Mouse (Mus musculus): Measurements from ENCODE around the gene Tulp2. TPM values are rescaled to one million over a fixed set of nuclear protein-coding genes. Genes with fewer than 3 reads are reported as not detected.
"Not testable (repeated sequence)": the region's sequence is repeated elsewhere in the genome, so short reads cannot be mapped to it uniquely, and the experiment has no call there.

The Tulp2 gene
- polyA plus RNA-seq, 1 experiment from 2014 or later, result 1.1 TPM

- Histone ChIP-seq H3K27me3 (ENCODE audit: insufficient read depth, low read length) (no peaks in the 10 kb centered on the region), H3K9ac (replicated peaks; ENCODE audit: low read length) (no peak overlapping the region; the same call in 1 of the 2 replicates), H3K27ac (ENCODE audit: low read length) (no peak overlapping the region), H3K9me3 (ENCODE audit: low read length) (no peaks in the 10 kb centered on the region), H3K4me2 (replicated peaks; ENCODE audit: low read depth, low read length) (peak overlapping the region; percentile 36; the same call in 1 of the 2 replicates), H3K36me3 (ENCODE audit: insufficient read depth, low read length) (no peaks in the 10 kb centered on the region), H3K4me3 (ENCODE audit: low read length) (peak overlapping the region; percentile 6; the same call in 1 of the 2 replicates), H3K4me1 (ENCODE audit: insufficient read depth, low read length) (peaks cover 6% of the 10 kb centered on the region; the same call in 1 of the 2 replicates)
- WGBS, result 20% methylated on average over 16 of the region's 16 CpGs
- peak; percentile 37; the same call in 1 of the 2 replicates for ATAC-seq (ENCODE audit: low FRiP score, low TSS enrichment)
Measured at GRCm38 (mm10) chr7:45515436-45515835, 33.8 kb downstream of the Tulp2 start.

- not testable (repeated sequence) for H3K36me3 ChIP-seq (ENCODE audit: insufficient read depth, low read length); H3K4me3 ChIP-seq (ENCODE audit: low read length); H3K9ac ChIP-seq (replicated peaks; ENCODE audit: low read length); H3K4me2 ChIP-seq (replicated peaks; ENCODE audit: low read depth, low read length); H3K27me3 ChIP-seq (ENCODE audit: insufficient read depth, low read length); H3K27ac ChIP-seq (ENCODE audit: low read length); ATAC-seq (ENCODE audit: low FRiP score, low TSS enrichment); H3K9me3 ChIP-seq (ENCODE audit: low read length)
- WGBS, result 67% methylated on average over 5 of the region's 5 CpGs
- H3K4me1 ChIP-seq (ENCODE audit: insufficient read depth, low read length), result peaks cover 12% of the 10 kb centered on the region
Measured at GRCm38 (mm10) chr7:45516846-45517245, 35.2 kb downstream of the Tulp2 start.

GRCm38 (mm10) chr7:45518618-45519017, 36.9 kb downstream of the Tulp2 start:
- no peaks in the 10 kb centered on the region for H3K9me3 ChIP-seq (ENCODE audit: low read length)
- 92% methylated on average over 16 of the region's 16 CpGs for WGBS
- no peaks in the 10 kb centered on the region for H3K27me3 ChIP-seq (ENCODE audit: insufficient read depth, low read length)
- peaks cover 21% of the 10 kb centered on the region for H3K4me1 ChIP-seq (ENCODE audit: insufficient read depth, low read length)
- no peak overlapping the region for H3K9ac ChIP-seq (replicated peaks; ENCODE audit: low read length)
- ATAC-seq (ENCODE audit: low FRiP score, low TSS enrichment), result no peak
- H3K4me2 ChIP-seq (replicated peaks; ENCODE audit: low read depth, low read length), result no peak overlapping the region
- no peak overlapping the region for H3K4me3 ChIP-seq (ENCODE audit: low read length)
- H3K36me3 ChIP-seq (ENCODE audit: insufficient read depth, low read length), result no peaks in the 10 kb centered on the region
- H3K27ac ChIP-seq (ENCODE audit: low read length), result no peak overlapping the region

GRCm38 (mm10) chr7:45519345-45520120, 37.9 kb downstream of the Tulp2 start:
- H3K9me3 ChIP-seq (ENCODE audit: low read length), result no peaks in the 10 kb centered on the region

GRCm38 (mm10) chr7:45520605-45521004, 38.9 kb downstream of the Tulp2 start:
- ATAC-seq (ENCODE audit: low FRiP score, low TSS enrichment), result no peak
- Histone ChIP-seq H3K9me3 (ENCODE audit: low read length) (no peaks in the 10 kb centered on the region), H3K36me3 (ENCODE audit: insufficient read depth, low read length) (no peaks in the 10 kb centered on the region), H3K4me2 (replicated peaks; ENCODE audit: low read depth, low read length) (no peak overlapping the region), H3K27ac (ENCODE audit: low read length) (no peak overlapping the region), H3K4me3 (ENCODE audit: low read length) (no peak overlapping the region), H3K9ac (replicated peaks; ENCODE audit: low read length) (no peak overlapping the region), H3K27me3 (ENCODE audit: insufficient read depth, low read length) (no peaks in the 10 kb centered on the region), H3K4me1 (ENCODE audit: insufficient read depth, low read length) (peaks cover 31% of the 10 kb centered on the region)
- WGBS, result 88% methylated on average over 7 of the region's 7 CpGs

More at GRCm38 (mm10) chr7:45519345-45520120, 37.9 kb downstream of the Tulp2 start:
- H3K4me1 ChIP-seq (ENCODE audit: insufficient read depth, low read length), result peaks cover 26% of the 10 kb centered on the region
- H3K4me3 ChIP-seq (ENCODE audit: low read length), result no peak overlapping the region
- H3K27ac ChIP-seq (ENCODE audit: low read length), result no peak overlapping the region
- H3K36me3 ChIP-seq (ENCODE audit: insufficient read depth, low read length), result no peaks in the 10 kb centered on the region
- ATAC-seq (ENCODE audit: low FRiP score, low TSS enrichment), result no peak
- H3K27me3 ChIP-seq (ENCODE audit: insufficient read depth, low read length), result no peaks in the 10 kb centered on the region
- no peak overlapping the region for H3K4me2 ChIP-seq (replicated peaks; ENCODE audit: low read depth, low read length)
- WGBS, result 67% methylated on average over 8 of the region's 8 CpGs
- no peak overlapping the region for H3K9ac ChIP-seq (replicated peaks; ENCODE audit: low read length)

- peak overlapping the region; percentile 74 for H3K9ac ChIP-seq (replicated peaks; ENCODE audit: low read length)
- H3K4me3 ChIP-seq (ENCODE audit: low read length), result peak overlapping the region; percentile 61
- H3K27me3 ChIP-seq (ENCODE audit: insufficient read depth, low read length), result no peaks in the 10 kb centered on the region
- H3K9me3 ChIP-seq (ENCODE audit: low read length), result no peaks in the 10 kb centered on the region
- peaks cover 32% of the 10 kb centered on the region for H3K4me1 ChIP-seq (ENCODE audit: insufficient read depth, low read length)
- peak overlapping the region; percentile 86 for H3K27ac ChIP-seq (ENCODE audit: low read length)
- peak overlapping the region; percentile 52 for H3K4me2 ChIP-seq (replicated peaks; ENCODE audit: low read depth, low read length)
- no peaks in the 10 kb centered on the region for H3K36me3 ChIP-seq (ENCODE audit: insufficient read depth, low read length)
- ATAC-seq (ENCODE audit: low FRiP score, low TSS enrichment), result peak; percentile 61
- WGBS, result 1% methylated on average over 28 of the region's 28 CpGs
Measured at GRCm38 (mm10) chr7:45521728-45522184, 40.1 kb downstream of the Tulp2 start.

- 55% methylated on average over 16 of the region's 16 CpGs for WGBS
- Histone ChIP-seq H3K4me2 (replicated peaks; ENCODE audit: low read depth, low read length) (peak overlapping the region; percentile 52), H3K27ac (ENCODE audit: low read length) (0 out of 2 replicates have a peak overlapping the region, but pooled peaks have one; percentile 13), H3K4me1 (ENCODE audit: insufficient read depth, low read length) (peaks cover 35% of the 10 kb centered on the region), H3K9ac (replicated peaks; ENCODE audit: low read length) (peak overlapping the region; percentile 74; the same call in 1 of the 2 replicates), H3K9me3 (ENCODE audit: low read length) (no peaks in the 10 kb centered on the region), H3K36me3 (ENCODE audit: insufficient read depth, low read length) (no peaks in the 10 kb centered on the region), H3K27me3 (ENCODE audit: insufficient read depth, low read length) (no peaks in the 10 kb centered on the region), H3K4me3 (ENCODE audit: low read length) (peak overlapping the region; percentile 61)
- no peak for ATAC-seq (ENCODE audit: low FRiP score, low TSS enrichment)
Measured at GRCm38 (mm10) chr7:45522194-45522752, 40.6 kb downstream of the Tulp2 start.

- Histone ChIP-seq H3K27me3 (ENCODE audit: insufficient read depth, low read length) (no peaks in the 10 kb centered on the region), H3K27ac (ENCODE audit: low read length) (peak overlapping the region; percentile 27), H3K36me3 (ENCODE audit: insufficient read depth, low read length) (no peaks in the 10 kb centered on the region), H3K4me2 (replicated peaks; ENCODE audit: low read depth, low read length) (peak overlapping the region; percentile 22), H3K9ac (replicated peaks; ENCODE audit: low read length) (peak overlapping the region; percentile 5), H3K4me3 (ENCODE audit: low read length) (peak overlapping the region; percentile 3; the same call in 1 of the 2 replicates), H3K4me1 (ENCODE audit: insufficient read depth, low read length) (peaks cover 35% of the 10 kb centered on the region), H3K9me3 (ENCODE audit: low read length) (no peaks in the 10 kb centered on the region)
- WGBS, result 53% methylated on average over 18 of the region's 18 CpGs
- no peak for ATAC-seq (ENCODE audit: low FRiP score, low TSS enrichment)
Measured at GRCm38 (mm10) chr7:45522957-45523676, 41.4 kb downstream of the Tulp2 start.

GRCm38 (mm10) chr7:45523678-45524170, 42.0 kb downstream of the Tulp2 start:
- peak overlapping the region; percentile 5; the same call in 1 of the 2 replicates for H3K9ac ChIP-seq (replicated peaks; ENCODE audit: low read length)
- no peak overlapping the region for H3K27ac ChIP-seq (ENCODE audit: low read length)
- H3K4me1 ChIP-seq (ENCODE audit: insufficient read depth, low read length), result peaks cover 35% of the 10 kb centered on the region
- H3K36me3 ChIP-seq (ENCODE audit: insufficient read depth, low read length), result no peaks in the 10 kb centered on the region
- no peak for ATAC-seq (ENCODE audit: low FRiP score, low TSS enrichment)
- H3K4me2 ChIP-seq (replicated peaks; ENCODE audit: low read depth, low read length), result peak overlapping the region; percentile 22
- 77% methylated on average over 13 of the region's 13 CpGs for WGBS
- no peaks in the 10 kb centered on the region for H3K27me3 ChIP-seq (ENCODE audit: insufficient read depth, low read length)
- H3K4me3 ChIP-seq (ENCODE audit: low read length), result peak overlapping the region; percentile 3; the same call in 1 of the 2 replicates
- no peaks in the 10 kb centered on the region for H3K9me3 ChIP-seq (ENCODE audit: low read length)
